Mouse (Mus musculus): ENCODE results near the gene Ranbp17. TPM values are rescaled to one million over a fixed set of nuclear protein-coding genes. Genes with fewer than 3 reads are reported as not detected.

Gene Ranbp17
- total RNA-seq, 2 experiments from 2014 or later, result 5.9 to 8.6 TPM

- peak; percentile 55; the same call in 1 of the 2 replicates for ATAC-seq (replicated peaks; ENCODE audit: low FRiP score, low TSS enrichment, poor library complexity, severe bottlenecking)
Measured at GRCm38 (mm10) chr11:33428238-33428637, 85.3 kb downstream of the Ranbp17 start.

- peak; percentile 52; the same call in 1 of the 2 replicates for ATAC-seq (replicated peaks; ENCODE audit: low FRiP score, low TSS enrichment, poor library complexity, severe bottlenecking)
Measured at GRCm38 (mm10) chr11:33427789-33428188, 85.8 kb downstream of the Ranbp17 start.

- ATAC-seq (replicated peaks; ENCODE audit: low FRiP score, low TSS enrichment, poor library complexity, severe bottlenecking), result no peak
Measured at GRCm38 (mm10) chr11:33422226-33422625, 91.3 kb downstream of the Ranbp17 start.

GRCm38 (mm10) chr11:33404651-33405050 is 108.9 kb downstream of the Ranbp17 start:
- ATAC-seq (replicated peaks; ENCODE audit: low FRiP score, low TSS enrichment, poor library complexity, severe bottlenecking), result no peak

- no peak for ATAC-seq (replicated peaks; ENCODE audit: low FRiP score, low TSS enrichment, poor library complexity, severe bottlenecking)
Measured at GRCm38 (mm10) chr11:33399346-33399745, 114.2 kb downstream of the Ranbp17 start.

- no peak for ATAC-seq (replicated peaks; ENCODE audit: low FRiP score, low TSS enrichment, poor library complexity, severe bottlenecking)
Measured at GRCm38 (mm10) chr11:33398701-33399100, 114.8 kb downstream of the Ranbp17 start.

GRCm38 (mm10) chr11:33396275-33396674 is 117.3 kb downstream of the Ranbp17 start:
- no peak for ATAC-seq (replicated peaks; ENCODE audit: low FRiP score, low TSS enrichment, poor library complexity, severe bottlenecking)

GRCm38 (mm10) chr11:33394093-33394492 is 119.5 kb downstream of the Ranbp17 start:
- no peak for ATAC-seq (replicated peaks; ENCODE audit: low FRiP score, low TSS enrichment, poor library complexity, severe bottlenecking)

GRCm38 (mm10) chr11:33388685-33389084 is 124.9 kb downstream of the Ranbp17 start:
- ATAC-seq (replicated peaks; ENCODE audit: low FRiP score, low TSS enrichment, poor library complexity, severe bottlenecking), result no peak

GRCm38 (mm10) chr11:33361867-33362266 is 151.7 kb downstream of the Ranbp17 start:
- ATAC-seq (replicated peaks; ENCODE audit: low FRiP score, low TSS enrichment, poor library complexity, severe bottlenecking), result no peak

- ATAC-seq (replicated peaks; ENCODE audit: low FRiP score, low TSS enrichment, poor library complexity, severe bottlenecking), result no peak
Measured at GRCm38 (mm10) chr11:33349269-33349668, 164.3 kb downstream of the Ranbp17 start.

- ATAC-seq (replicated peaks; ENCODE audit: low FRiP score, low TSS enrichment, poor library complexity, severe bottlenecking), result no peak
Measured at GRCm38 (mm10) chr11:33342061-33342460, 171.5 kb downstream of the Ranbp17 start.

GRCm38 (mm10) chr11:33336552-33337121 is 176.9 kb downstream of the Ranbp17 start:
- ATAC-seq (replicated peaks; ENCODE audit: low FRiP score, low TSS enrichment, poor library complexity, severe bottlenecking), result 0 out of 2 replicates have a peak, but pooled peaks have one; percentile 55

- no peak for ATAC-seq (replicated peaks; ENCODE audit: low FRiP score, low TSS enrichment, poor library complexity, severe bottlenecking)
Measured at GRCm38 (mm10) chr11:33335616-33336015, 177.9 kb downstream of the Ranbp17 start.

- no peak for ATAC-seq (replicated peaks; ENCODE audit: low FRiP score, low TSS enrichment, poor library complexity, severe bottlenecking)
Measured at GRCm38 (mm10) chr11:33332137-33332536, 181.4 kb downstream of the Ranbp17 start.

GRCm38 (mm10) chr11:33319006-33319611 is 194.4 kb downstream of the Ranbp17 start:
- no peak for ATAC-seq (replicated peaks; ENCODE audit: low FRiP score, low TSS enrichment, poor library complexity, severe bottlenecking)

- no peak for ATAC-seq (replicated peaks; ENCODE audit: low FRiP score, low TSS enrichment, poor library complexity, severe bottlenecking)
Measured at GRCm38 (mm10) chr11:33309566-33309965, 204.0 kb downstream of the Ranbp17 start.

GRCm38 (mm10) chr11:33300859-33301258 is 212.7 kb downstream of the Ranbp17 start:
- ATAC-seq (replicated peaks; ENCODE audit: low FRiP score, low TSS enrichment, poor library complexity, severe bottlenecking), result no peak

- no peak for ATAC-seq (replicated peaks; ENCODE audit: low FRiP score, low TSS enrichment, poor library complexity, severe bottlenecking)
Measured at GRCm38 (mm10) chr11:33299371-33299770, 214.2 kb downstream of the Ranbp17 start.

- ATAC-seq (replicated peaks; ENCODE audit: low FRiP score, low TSS enrichment, poor library complexity, severe bottlenecking), result no peak
Measured at GRCm38 (mm10) chr11:33297121-33297520, 216.4 kb downstream of the Ranbp17 start.

GRCm38 (mm10) chr11:33295422-33295821 is 218.1 kb downstream of the Ranbp17 start:
- ATAC-seq (replicated peaks; ENCODE audit: low FRiP score, low TSS enrichment, poor library complexity, severe bottlenecking), result no peak

Measured in megakaryocyte-erythroid progenitor cell, adult 5-6 weeks (primary cell).